Mouse (Mus musculus) embryonic fibroblast, embryonic 13.5 days (primary cell): Measurements from ENCODE around the gene Herpud1. TPM values are rescaled to one million over a fixed set of nuclear protein-coding genes. Genes with fewer than 3 reads are reported as not detected.

Experiments
- H3K27ac ChIP-seq: 2 replicates; pipeline ENCODE4 v1.5.1; 2012; ENCODE audit warnings: low read length, control low read depth, inconsistent platforms; ENCODE audit not compliant: insufficient read depth
- H3K4me1 ChIP-seq: 2 replicates; pipeline ENCODE4 v1.6.1; 2011; ENCODE audit warnings: low read length; ENCODE audit not compliant: control insufficient read depth, insufficient read depth
- H3K4me3 ChIP-seq: 2 replicates; pipeline ENCODE4 v1.5.1; 2011; ENCODE audit warnings: mild to moderate bottlenecking, control low read depth, low read length; ENCODE audit not compliant: insufficient read depth
- CTCF ChIP-seq: IDR thresholded peaks from 2 replicates; pipeline ENCODE4 v1.5.1; 2011; ENCODE audit warnings: mild to moderate bottlenecking, control low read depth, low read length, moderate library complexity, borderline replicate concordance; ENCODE audit not compliant: insufficient read depth
- POLR2A ChIP-seq: IDR thresholded peaks from 2 replicates; pipeline ENCODE4 v1.6.1; 2011; ENCODE audit warnings: low read depth, mild to moderate bottlenecking, control low read depth, low read length, moderate library complexity
- polyA plus RNA-seq: library from polyadenylated mRNA; stranded (reverse); fragments of >200 nt; gene quantifications from 2 replicates; pipeline ENCODE4 v1.2.4, GENCODE M21; 2011; ENCODE audit warnings: low read depth; ENCODE audit not compliant: missing spikeins, insufficient read length

The Herpud1 gene
- polyA plus RNA-seq, 1 experiment, result 103 TPM

DNA sequence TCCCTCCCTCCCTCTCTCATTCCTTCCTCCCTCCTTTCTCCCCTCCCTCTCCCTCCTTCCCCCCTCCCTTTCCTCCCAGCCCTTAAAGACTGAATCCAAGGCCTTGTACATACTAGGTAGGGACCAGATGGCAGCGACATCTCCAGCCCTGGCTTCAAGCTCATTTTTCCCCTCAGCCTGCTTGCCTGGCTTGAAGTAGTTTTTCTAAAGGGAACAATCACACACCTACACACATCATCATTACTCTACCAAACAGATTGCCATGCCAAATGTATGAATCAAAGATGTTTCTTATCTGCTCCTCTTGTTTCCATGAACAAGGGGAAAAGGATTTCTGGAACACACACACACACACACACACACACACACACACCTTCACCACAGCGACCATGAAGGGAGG, 58.2 kb downstream of the Herpud1 start:
- Histone ChIP-seq H3K4me1 (no peaks in the 10 kb centered on the region), H3K27ac (no peak overlapping the region), H3K4me3 (no peak overlapping the region)
- TF ChIP-seq POLR2A (no peak), CTCF (no peak)

Other genes starting within 250 kb of the Herpud1 start
- gene Mt4, start 249.2 kb upstream of the Herpud1 start, polyA plus RNA-seq, result not detected in 2 replicates
- 3.3 TPM in 1 of 2 replicates, not detected in the other for gene Mt3, start 233.8 kb upstream of the Herpud1 start, polyA plus RNA-seq
- 199 and 340 TPM in 2 replicates for gene Mt2, start 213.8 kb upstream of the Herpud1 start, polyA plus RNA-seq
- gene Mt1, start 207.4 kb upstream of the Herpud1 start, polyA plus RNA-seq, result 435 and 525 TPM in 2 replicates
- 58.2 and 65.0 TPM in 2 replicates for gene Nup93, start 171.9 kb upstream of the Herpud1 start, polyA plus RNA-seq
- gene Slc12a3, start 57.2 kb upstream of the Herpud1 start, polyA plus RNA-seq, result 0.13 TPM in 1 of 2 replicates, not detected in the other
- gene Nlrc5, start 47.9 kb downstream of the Herpud1 start, polyA plus RNA-seq, result 4.5 and 6.2 TPM in 2 replicates
- 29.5 and 30.7 TPM in 2 replicates for gene Cpne2, start 146.6 kb downstream of the Herpud1 start, polyA plus RNA-seq
- 28.5 and 43.2 TPM in 2 replicates for gene Rspry1, start 215.5 kb downstream of the Herpud1 start, polyA plus RNA-seq
- gene Fam192a, start 215.6 kb downstream of the Herpud1 start, polyA plus RNA-seq, result 52.8 and 54.9 TPM in 2 replicates